Mouse (Mus musculus): ENCODE data around the gene Hinfp.

DNA sequence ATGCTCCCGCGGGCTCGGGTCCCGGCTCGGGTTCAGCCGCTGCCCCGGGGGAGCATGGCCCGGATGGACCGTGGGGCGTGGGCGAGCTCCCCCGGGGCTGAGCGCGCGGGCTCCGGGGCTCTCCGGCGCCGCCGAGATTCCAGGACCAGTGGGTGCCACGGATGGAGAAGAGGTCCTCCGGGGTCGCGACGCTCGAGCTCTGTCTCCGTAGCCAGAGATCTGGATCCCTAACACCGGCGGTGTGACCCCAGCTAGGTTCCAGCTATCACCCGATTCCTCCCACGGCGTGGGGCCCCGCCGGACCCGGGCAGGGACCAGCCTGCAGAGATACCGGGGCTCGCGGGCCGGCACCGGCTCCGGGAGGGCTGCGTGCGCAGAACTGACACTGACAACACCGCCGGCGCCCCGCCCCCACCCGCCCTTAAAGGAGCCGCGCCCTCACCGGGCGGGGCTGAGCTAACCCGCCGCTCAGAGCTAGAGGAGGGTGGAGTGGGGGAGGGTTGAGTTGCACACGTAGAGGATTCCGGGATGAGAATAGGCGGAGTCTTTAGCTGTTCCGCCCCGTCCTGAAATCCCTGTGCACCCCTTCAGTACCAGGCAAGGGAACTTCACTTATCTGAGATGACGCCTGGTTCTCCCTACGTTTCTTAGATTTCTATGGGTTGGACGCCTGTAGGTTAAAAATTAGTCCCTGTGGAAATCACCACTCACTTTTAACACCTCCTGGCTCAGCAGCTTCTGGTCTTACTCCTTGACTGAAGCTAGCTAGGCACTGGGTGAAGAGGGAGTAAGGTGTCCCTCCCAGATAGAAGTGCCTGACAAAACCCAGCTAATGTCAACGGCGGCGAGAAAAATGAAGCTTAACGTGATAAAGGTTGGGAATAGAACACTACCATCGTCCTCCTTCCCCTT is 14.7 kb upstream of the Hinfp start, which contains the start of gene C2cd2l:
- TF ChIP-seq CTCF (IDR thresholded peaks at IDR 0.05; ENCODE audit: low read depth, low read length) (no peak), POLR2AphosphoS5 (IDR thresholded peaks at IDR 0.05; ENCODE audit: insufficient replicate concordance, low read depth, low read length) (no peak)

All from G1E (cell line).